Mouse (Mus musculus) midbrain, embryonic 12.5 days (tissue): ENCODE results near the gene 4930550C14Rik. TPM values are rescaled to one million over a fixed set of nuclear protein-coding genes. Genes with fewer than 3 reads are reported as not detected.

Experiments
- ATAC-seq: fragments of 200-750 bp; cut with Nextera tagmentation; 2 replicates; pipeline ENCODE4 v1.8.0; 2017; ENCODE audit warnings: low read depth, moderate TSS enrichment, moderate library complexity; ENCODE audit not compliant: low FRiP score
- H3K27ac ChIP-seq: fragments of 300-500 bp; sonication (generic); replicated peaks from 2 replicates; pipeline ENCODE4 v1.5.1; 2016; ENCODE audit warnings: mild to moderate bottlenecking
- H3K27me3 ChIP-seq: fragments of 300-500 bp; sonication (generic); 2 replicates; pipeline ENCODE4 v1.6.1; 2016; ENCODE audit warnings: mild to moderate bottlenecking
- H3K36me3 ChIP-seq: fragments of 300-500 bp; sonication (generic); 2 replicates; pipeline ENCODE4 v1.6.1; 2016
- H3K4me1 ChIP-seq: fragments of 300-500 bp; sonication (generic); 2 replicates; pipeline ENCODE4 v1.6.1; 2016
- H3K4me2 ChIP-seq: fragments of 300-500 bp; sonication (generic); replicated peaks from 2 replicates; pipeline ENCODE4 v1.6.1; 2016; ENCODE audit warnings: mild to moderate bottlenecking, moderate library complexity
- H3K4me3 ChIP-seq: fragments of 300-500 bp; sonication (generic); 2 replicates; pipeline ENCODE4 v1.5.1; 2016; ENCODE audit warnings: mild to moderate bottlenecking
- H3K9ac ChIP-seq: fragments of 300-500 bp; sonication (generic); replicated peaks from 2 replicates; pipeline ENCODE4 v1.6.1; 2016; ENCODE audit warnings: mild to moderate bottlenecking, moderate library complexity
- H3K9me3 ChIP-seq: fragments of 300-500 bp; sonication (generic); 2 replicates; pipeline ENCODE4 v1.6.1; 2016; ENCODE audit warnings: mild to moderate bottlenecking
- WGBS: fragments of 180-500 bp; shearing (Covaris S2); methylation state at CpG from one replicate; pipeline ENCODE4 v1.1.7; 2016; 5-methylcytosine and 5-hydroxymethylcytosine counted together
- polyA plus RNA-seq: library from polyadenylated mRNA; unstranded; fragments of >200 nt; fragmentation: Nextera tagmentation; extraction: Ambion mirVana; gene quantifications from 2 replicates; pipeline ENCODE4 v1.2.1, GENCODE M21; 2016

4930550C14Rik gene
- 0.39 and 0.40 TPM in 2 replicates for polyA plus RNA-seq

GRCm38 (mm10) chr9:53402291-53402711, at the start of gene 4930550C14Rik:
TSS of gene 4930550C14Rik (plus strand) at chr9:53402325.
- no peaks in the 10 kb centered on the region for H3K27me3 ChIP-seq
- H3K27ac ChIP-seq: no peak within 1 kb of the TSS
- ATAC-seq: no peak
- no peak within 1 kb of the TSS for H3K4me2 ChIP-seq
- H3K4me1 ChIP-seq: peaks cover 10% of the 10 kb centered on the region; the same call in 1 of the 2 replicates
- H3K4me3 ChIP-seq: no peak within 1 kb of the TSS
- whole genome bisulfite sequencing: 31% methylated on average over 11 of the region's 11 CpGs
- H3K9ac ChIP-seq: no peak within 1 kb of the TSS
- H3K36me3 ChIP-seq: no peaks in the 10 kb centered on the region
- no peaks in the 10 kb centered on the region for H3K9me3 ChIP-seq

DNA sequence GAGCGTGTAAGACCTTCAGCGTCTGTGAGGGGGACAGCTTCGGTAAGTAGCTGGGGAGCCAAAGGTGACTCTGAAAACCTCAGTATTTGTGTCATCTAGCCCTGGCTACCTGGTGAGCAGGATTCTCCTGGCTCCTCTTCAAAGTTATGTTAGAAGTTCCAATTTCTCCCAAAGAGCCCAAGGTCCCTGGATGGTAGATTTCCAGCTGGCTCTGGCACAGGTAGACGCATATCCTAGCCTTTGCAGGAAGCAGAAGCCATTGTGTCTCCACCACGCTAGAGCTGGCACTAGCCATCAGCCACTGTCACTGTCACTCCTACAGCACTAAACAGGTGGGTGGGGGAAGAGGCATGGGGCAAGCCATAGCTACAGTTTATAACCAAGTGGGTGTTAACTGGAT, 49.0 kb upstream of the 4930550C14Rik start:
- Histone ChIP-seq H3K4me1 (no peaks in the 10 kb centered on the region), H3K4me3 (no peak overlapping the region), H3K4me2 (no peak overlapping the region), H3K9ac (no peak overlapping the region), H3K36me3 (no peaks in the 10 kb centered on the region), H3K27ac (no peak overlapping the region), H3K27me3 (no peaks in the 10 kb centered on the region), H3K9me3 (0 out of 2 replicates have a peak, but pooled peaks cover 4% of the 10 kb centered on the region)
- 94% methylated on average over 5 of the region's 5 CpGs for WGBS
- ATAC-seq: no peak

DNA sequence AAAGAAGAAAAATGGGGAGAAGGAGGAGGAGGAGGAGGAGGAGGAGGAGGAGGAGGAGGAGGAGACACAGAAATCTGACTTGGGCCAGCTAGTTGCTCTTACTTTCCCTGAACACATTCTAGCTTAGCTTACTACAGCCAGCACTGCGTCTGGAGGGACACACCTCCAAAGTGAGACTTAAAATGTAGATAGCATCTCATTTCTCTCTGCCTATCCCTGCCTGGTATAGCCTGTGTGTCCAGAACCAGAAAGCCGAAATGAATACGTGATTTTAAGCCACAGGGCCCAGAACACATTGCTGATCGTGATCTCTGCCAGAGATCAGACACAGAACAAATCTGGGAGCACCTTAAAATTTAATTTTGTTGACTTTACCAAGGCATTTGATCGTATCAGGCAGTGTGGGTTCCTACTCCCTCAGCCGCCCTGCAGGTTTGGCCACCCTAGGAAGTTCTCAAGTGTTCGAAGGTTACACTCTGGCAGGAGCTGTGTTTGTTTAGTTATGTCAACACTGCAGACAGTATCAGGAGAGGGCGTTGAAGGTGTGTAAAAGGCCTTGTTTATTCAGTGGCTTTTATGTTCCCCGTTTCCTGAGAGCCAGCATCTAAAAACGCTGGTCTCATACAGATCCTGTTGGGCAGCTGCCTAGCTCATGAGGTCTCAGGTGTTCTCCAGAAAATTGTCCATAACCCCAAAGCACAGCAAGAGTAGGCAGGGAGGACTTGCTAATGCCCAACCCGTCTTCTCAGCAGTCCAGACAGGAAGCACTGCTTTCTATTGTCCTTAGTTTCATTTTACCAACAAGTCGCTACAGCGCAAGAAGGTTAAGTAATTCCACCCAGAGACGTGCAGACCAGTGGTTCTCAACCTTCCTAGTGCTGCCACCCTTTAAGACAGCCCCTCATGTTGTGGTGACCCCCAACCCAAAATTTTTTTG, 45.6 kb upstream of the 4930550C14Rik start:
- 73% methylated on average over 14 of the region's 14 CpGs for WGBS
- no peak for ATAC-seq
- no peaks in the 10 kb centered on the region for H3K9me3 ChIP-seq

DNA sequence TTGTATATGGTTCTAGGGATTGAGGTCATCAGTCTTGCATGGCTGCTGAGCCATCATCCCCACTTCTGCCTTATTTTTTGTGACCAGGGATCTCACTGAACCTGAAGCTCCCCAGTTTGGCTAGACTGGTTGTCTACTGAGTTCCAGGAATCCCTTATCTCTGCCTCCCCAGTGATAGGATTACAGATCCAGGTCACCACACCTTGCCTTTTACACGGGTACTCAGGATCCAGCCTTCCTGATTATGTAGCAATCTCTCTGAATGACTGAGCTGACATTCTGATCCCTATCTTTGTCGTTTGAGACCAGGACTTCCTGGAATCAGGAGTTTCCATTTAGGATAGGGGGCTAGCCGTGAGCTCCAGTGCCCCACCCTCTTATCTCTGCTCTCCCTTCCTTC, 30.8 kb upstream of the 4930550C14Rik start:
- no peak for ATAC-seq
- H3K27ac ChIP-seq: no peak overlapping the region
- H3K27me3 ChIP-seq: no peaks in the 10 kb centered on the region
- H3K4me1 ChIP-seq: no peaks in the 10 kb centered on the region
- no peak overlapping the region for H3K4me3 ChIP-seq
- no peaks in the 10 kb centered on the region for H3K9me3 ChIP-seq
- no peak overlapping the region for H3K4me2 ChIP-seq
- H3K36me3 ChIP-seq: no peaks in the 10 kb centered on the region
- H3K9ac ChIP-seq: no peak overlapping the region
- 76% methylated on average over 3 of the region's 3 CpGs for WGBS

More for the DNA sequence above, 45.6 kb upstream of the 4930550C14Rik start:
- no peak overlapping the region for H3K27ac ChIP-seq
- H3K27me3 ChIP-seq: no peaks in the 10 kb centered on the region
- H3K36me3 ChIP-seq: no peaks in the 10 kb centered on the region
- no peak overlapping the region for H3K9ac ChIP-seq
- no peak overlapping the region for H3K4me2 ChIP-seq
- no peaks in the 10 kb centered on the region for H3K4me1 ChIP-seq
- no peak overlapping the region for H3K4me3 ChIP-seq

- H3K27me3 ChIP-seq: no peaks in the 10 kb centered on the region
- H3K4me1 ChIP-seq: no peaks in the 10 kb centered on the region
- no peaks in the 10 kb centered on the region for H3K9me3 ChIP-seq
- no peak overlapping the region for H3K4me2 ChIP-seq
- H3K36me3 ChIP-seq: no peaks in the 10 kb centered on the region
- H3K4me3 ChIP-seq: no peak overlapping the region
- no peak for ATAC-seq
- WGBS: 87% methylated on average over 4 of the region's 4 CpGs
- no peak overlapping the region for H3K9ac ChIP-seq
- no peak overlapping the region for H3K27ac ChIP-seq
Observed at GRCm38 (mm10) chr9:53375907-53376306, 26.2 kb upstream of the 4930550C14Rik start.

- no peaks in the 10 kb centered on the region for H3K4me1 ChIP-seq
- WGBS: 83% methylated on average over 13 of the region's 13 CpGs
- no peak overlapping the region for H3K4me3 ChIP-seq
- no peaks in the 10 kb centered on the region for H3K9me3 ChIP-seq
- no peaks in the 10 kb centered on the region for H3K27me3 ChIP-seq
- no peaks in the 10 kb centered on the region for H3K36me3 ChIP-seq
- no peak for ATAC-seq
- H3K4me2 ChIP-seq: no peak overlapping the region
- no peak overlapping the region for H3K9ac ChIP-seq
- H3K27ac ChIP-seq: no peak overlapping the region
Observed at GRCm38 (mm10) chr9:53376820-53377219, 25.3 kb upstream of the 4930550C14Rik start.

DNA sequence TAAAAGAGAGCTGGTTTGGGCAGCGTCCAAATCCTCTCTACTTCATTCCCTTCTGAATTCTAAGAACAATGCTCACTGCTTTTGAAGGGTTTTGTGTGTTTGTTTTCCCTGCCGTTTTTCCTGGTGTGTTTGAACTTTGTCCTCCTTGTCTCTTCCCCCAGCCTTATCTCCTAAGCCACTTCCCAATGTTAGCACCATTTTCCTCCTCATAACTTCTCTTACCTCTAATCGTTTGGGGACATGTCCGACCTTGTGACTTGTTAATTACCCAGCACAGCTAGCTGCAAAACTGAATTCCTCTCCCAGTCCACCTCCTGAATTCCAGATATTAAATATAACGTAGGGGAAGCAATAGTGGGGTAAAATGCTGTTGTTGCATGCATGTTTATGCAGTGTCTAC, 24.5 kb upstream of the 4930550C14Rik start:
- H3K27me3 ChIP-seq: no peaks in the 10 kb centered on the region
- no peak overlapping the region for H3K4me3 ChIP-seq
- no peaks in the 10 kb centered on the region for H3K4me1 ChIP-seq
- no peaks in the 10 kb centered on the region for H3K9me3 ChIP-seq
- 67% methylated on average over 5 of the region's 5 CpGs for WGBS
- H3K36me3 ChIP-seq: no peaks in the 10 kb centered on the region
- H3K4me2 ChIP-seq: no peak overlapping the region
- H3K27ac ChIP-seq: no peak overlapping the region
- H3K9ac ChIP-seq: no peak overlapping the region
- ATAC-seq: no peak

DNA sequence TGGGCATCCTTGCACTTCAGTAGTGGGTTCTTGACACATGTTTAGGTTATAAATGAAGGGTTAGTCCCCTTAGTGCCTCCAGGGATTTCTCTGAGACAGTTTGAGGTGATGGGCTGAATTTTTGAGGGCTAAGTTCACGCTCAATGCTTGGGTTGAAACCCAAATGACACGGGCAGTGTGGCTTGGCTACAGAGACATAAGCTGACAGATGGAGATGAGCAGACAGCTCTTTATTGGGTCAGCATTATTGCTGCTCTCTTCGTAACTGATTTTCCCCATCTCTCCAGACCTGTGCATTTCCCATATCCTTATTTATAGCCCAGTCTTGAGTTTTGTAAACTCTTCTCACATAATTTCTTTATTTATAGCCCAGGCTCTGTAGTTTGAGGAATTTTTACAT, 24.0 kb upstream of the 4930550C14Rik start:
- no peak overlapping the region for H3K9ac ChIP-seq
- ATAC-seq: no peak
- WGBS: 82% methylated on average over 3 of the region's 3 CpGs
- no peak overlapping the region for H3K27ac ChIP-seq
- H3K9me3 ChIP-seq: no peaks in the 10 kb centered on the region
- no peak overlapping the region for H3K4me3 ChIP-seq
- no peaks in the 10 kb centered on the region for H3K4me1 ChIP-seq
- H3K4me2 ChIP-seq: no peak overlapping the region
- no peaks in the 10 kb centered on the region for H3K36me3 ChIP-seq
- H3K27me3 ChIP-seq: no peaks in the 10 kb centered on the region; the same call in 1 of the 2 replicates

GRCm38 (mm10) chr9:53380595-53380994, 21.5 kb upstream of the 4930550C14Rik start:
- Histone ChIP-seq H3K4me2 (no peak overlapping the region), H3K9ac (no peak overlapping the region), H3K27me3 (no peaks in the 10 kb centered on the region; the same call in 1 of the 2 replicates), H3K4me3 (no peak overlapping the region), H3K27ac (no peak overlapping the region), H3K36me3 (no peaks in the 10 kb centered on the region), H3K4me1 (peaks cover 10% of the 10 kb centered on the region), H3K9me3 (no peaks in the 10 kb centered on the region)
- no peak for ATAC-seq
- WGBS: 94% methylated on average over 2 of the region's 2 CpGs

- H3K36me3 ChIP-seq: no peaks in the 10 kb centered on the region
- H3K27me3 ChIP-seq: no peaks in the 10 kb centered on the region; the same call in 1 of the 2 replicates
- H3K4me2 ChIP-seq: no peak overlapping the region
- no peak overlapping the region for H3K4me3 ChIP-seq
- no peak overlapping the region for H3K27ac ChIP-seq
- no peak for ATAC-seq
- no peaks in the 10 kb centered on the region for H3K9me3 ChIP-seq
- no peak overlapping the region for H3K9ac ChIP-seq
- H3K4me1 ChIP-seq: peaks cover 10% of the 10 kb centered on the region
- WGBS: 92% methylated on average over 5 of the region's 5 CpGs
Observed at GRCm38 (mm10) chr9:53381113-53381615, 21.0 kb upstream of the 4930550C14Rik start.

DNA sequence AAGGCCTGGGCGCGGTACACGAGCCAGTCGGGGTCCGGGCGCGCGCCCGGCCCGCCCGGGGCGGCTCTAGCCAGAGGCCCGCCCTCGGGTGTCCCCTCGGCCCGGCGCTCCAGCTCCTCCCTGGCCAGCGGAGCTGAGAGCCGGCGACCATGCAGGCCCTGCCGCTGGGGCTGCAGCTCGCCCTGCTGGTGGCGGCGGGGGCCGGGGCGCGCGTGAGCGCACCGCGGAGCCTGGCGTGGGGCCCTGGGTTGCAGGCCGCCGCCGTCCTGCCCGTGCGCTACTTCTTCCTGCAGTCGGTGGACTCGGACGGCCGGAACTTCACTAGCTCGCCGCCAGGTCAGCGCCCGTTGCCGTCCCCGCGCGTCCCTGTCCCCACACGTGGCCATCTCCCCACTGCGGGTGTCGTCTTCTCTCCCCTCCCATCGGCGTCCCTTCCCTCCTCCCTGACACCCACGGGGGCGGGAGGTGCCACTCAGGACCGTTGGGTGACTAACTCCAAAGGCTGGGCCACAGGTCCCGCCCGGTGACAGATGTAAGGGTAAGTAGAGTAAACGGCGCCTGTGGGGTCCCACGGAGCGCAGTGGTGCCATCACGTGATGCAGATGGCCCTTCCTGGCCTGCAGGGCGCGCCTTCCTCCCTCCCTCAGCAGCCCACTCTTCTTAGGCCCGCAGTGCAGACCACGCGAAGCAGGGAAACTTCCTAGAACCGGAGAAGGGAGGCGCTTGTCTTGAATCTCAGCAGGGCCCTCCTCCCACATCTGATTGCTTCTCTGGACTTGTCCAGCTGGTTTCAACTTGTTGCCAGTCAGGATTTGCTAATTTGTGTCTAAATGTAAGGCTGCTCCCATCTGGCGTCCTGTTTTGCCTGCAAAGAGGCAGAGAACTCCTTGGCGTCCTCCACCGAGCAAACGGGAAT, 17.9 kb upstream of the 4930550C14Rik start, which contains the start of gene Kdelc2:
Gene Kdelc2, plus strand, starts transcription at position 75 of the 916 bp plus-strand sequence.
- peak within 1 kb of the TSS; percentile 97 for H3K4me2 ChIP-seq
- WGBS: 0% methylated on average over 69 of the region's 75 CpGs
- H3K27me3 ChIP-seq: no peaks in the 10 kb centered on the region; the same call in 1 of the 2 replicates

More for the DNA sequence above, 17.9 kb upstream of the 4930550C14Rik start, which contains the start of gene Kdelc2:
- peak within 1 kb of the TSS; percentile 75 for H3K4me3 ChIP-seq
- no peaks in the 10 kb centered on the region for H3K36me3 ChIP-seq
- peak; percentile 95 for ATAC-seq
- peak within 1 kb of the TSS; percentile 77 for H3K9ac ChIP-seq
- H3K4me1 ChIP-seq: peaks cover 10% of the 10 kb centered on the region
- no peaks in the 10 kb centered on the region for H3K9me3 ChIP-seq
- peak within 1 kb of the TSS; percentile 81 for H3K27ac ChIP-seq
